Mouse (Mus musculus): Measurements from ENCODE around the gene Arl3. TPM values are rescaled to one million over a fixed set of nuclear protein-coding genes. Genes with fewer than 3 reads are reported as not detected.

The Arl3 gene
- polyA plus RNA-seq, 1 experiment from 2014 or later, result 25.4 TPM

GRCm38 (mm10) chr19:46558009-46558408, 15.0 kb downstream of the Arl3 start:
- no peak overlapping the region for H3K9ac ChIP-seq
- no peak for ATAC-seq (ENCODE audit: insufficient read depth)
- H3K4me2 ChIP-seq, result no peak overlapping the region
- 72% methylated on average over 8 of the region's 8 CpGs for WGBS (ENCODE audit: insufficient replicate concordance)
- no peaks in the 10 kb centered on the region for H3K27me3 ChIP-seq
- H3K4me3 ChIP-seq (replicated peaks), result no peak overlapping the region
- H3K36me3 ChIP-seq (replicated peaks), result 0 out of 2 replicates have a peak, but pooled peaks cover 2% of the 10 kb centered on the region
- H3K9me3 ChIP-seq (replicated peaks), result no peaks in the 10 kb centered on the region
- no peak overlapping the region for H3K27ac ChIP-seq (replicated peaks)
- H3K4me1 ChIP-seq (replicated peaks), result peaks cover 35% of the 10 kb centered on the region

GRCm38 (mm10) chr19:46553541-46553955, 19.4 kb downstream of the Arl3 start:
- peak overlapping the region; percentile 60 for H3K4me2 ChIP-seq
- peak; percentile 86 for ATAC-seq (ENCODE audit: insufficient read depth)
- peaks cover 17% of the 10 kb centered on the region for H3K36me3 ChIP-seq (replicated peaks)
- no peaks in the 10 kb centered on the region for H3K9me3 ChIP-seq (replicated peaks)
- peak overlapping the region; percentile 84 for H3K27ac ChIP-seq (replicated peaks)
- no peaks in the 10 kb centered on the region for H3K27me3 ChIP-seq
- WGBS (ENCODE audit: insufficient replicate concordance), result 9% methylated on average over 11 of the region's 11 CpGs
- peak overlapping the region; percentile 8; the same call in 1 of the 2 replicates for H3K4me3 ChIP-seq (replicated peaks)
- peak overlapping the region; percentile 53 for H3K9ac ChIP-seq
- peaks cover 32% of the 10 kb centered on the region for H3K4me1 ChIP-seq (replicated peaks)

DNA sequence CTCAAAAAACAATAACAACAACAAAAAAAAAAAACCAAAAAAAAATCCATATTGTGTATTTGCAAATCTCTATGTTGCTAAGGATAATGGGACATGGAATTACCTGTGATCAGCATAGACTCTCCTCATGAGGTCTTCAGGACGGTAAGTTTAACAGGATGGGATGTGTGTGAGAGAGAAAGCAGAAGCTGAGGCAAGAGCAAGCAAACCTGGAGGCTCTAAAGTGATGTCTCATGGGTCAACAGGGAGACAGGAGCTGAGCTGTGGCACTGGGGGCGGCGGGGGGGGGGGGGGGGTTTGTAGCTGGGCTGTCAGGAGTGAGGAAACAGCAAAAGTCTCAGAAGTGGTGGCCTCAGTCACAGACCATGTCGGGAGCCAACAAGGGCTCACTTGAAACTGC, 20.5 kb downstream of the Arl3 start:
- no peak overlapping the region for H3K4me3 ChIP-seq (replicated peaks)
- peaks cover 32% of the 10 kb centered on the region for H3K4me1 ChIP-seq (replicated peaks)
- no peaks in the 10 kb centered on the region for H3K27me3 ChIP-seq
- ATAC-seq (ENCODE audit: insufficient read depth), result no peak
- no peak overlapping the region for H3K27ac ChIP-seq (replicated peaks)
- 49% methylated on average over 3 of the region's 4 CpGs for WGBS (ENCODE audit: insufficient replicate concordance)
- H3K36me3 ChIP-seq (replicated peaks), result peaks cover 17% of the 10 kb centered on the region
- H3K9me3 ChIP-seq (replicated peaks), result no peaks in the 10 kb centered on the region
- no peak overlapping the region for H3K4me2 ChIP-seq
- H3K9ac ChIP-seq, result no peak overlapping the region

DNA sequence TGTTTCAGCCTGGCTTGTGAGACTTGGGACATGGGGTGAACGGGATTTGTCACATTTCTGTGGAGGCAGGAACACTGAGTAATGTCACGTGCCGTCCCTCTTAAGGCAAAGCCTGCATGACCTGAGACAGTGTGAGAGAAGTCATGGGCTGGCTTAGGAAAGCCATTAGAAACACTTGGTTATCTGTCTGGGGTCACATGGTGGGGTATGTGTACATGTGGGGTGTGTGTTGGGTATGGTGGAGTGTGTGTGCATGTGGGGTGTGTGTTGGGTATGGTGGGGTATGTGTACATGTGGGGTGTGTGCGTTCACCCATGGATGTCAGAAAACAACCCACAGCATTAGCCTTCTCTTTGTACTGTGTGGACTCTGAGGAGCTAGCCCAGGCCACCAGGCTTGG, 22.6 kb downstream of the Arl3 start:
- H3K4me1 ChIP-seq (replicated peaks), result peaks cover 31% of the 10 kb centered on the region
- WGBS (ENCODE audit: insufficient replicate concordance), result 76% methylated on average over 4 of the region's 4 CpGs
- H3K27ac ChIP-seq (replicated peaks), result no peak overlapping the region
- H3K36me3 ChIP-seq (replicated peaks), result peaks cover 14% of the 10 kb centered on the region
- H3K9me3 ChIP-seq (replicated peaks), result no peaks in the 10 kb centered on the region
- no peaks in the 10 kb centered on the region for H3K27me3 ChIP-seq
- no peak overlapping the region for H3K4me3 ChIP-seq (replicated peaks)
- ATAC-seq (ENCODE audit: insufficient read depth), result no peak
- no peak overlapping the region for H3K9ac ChIP-seq
- no peak overlapping the region for H3K4me2 ChIP-seq

DNA sequence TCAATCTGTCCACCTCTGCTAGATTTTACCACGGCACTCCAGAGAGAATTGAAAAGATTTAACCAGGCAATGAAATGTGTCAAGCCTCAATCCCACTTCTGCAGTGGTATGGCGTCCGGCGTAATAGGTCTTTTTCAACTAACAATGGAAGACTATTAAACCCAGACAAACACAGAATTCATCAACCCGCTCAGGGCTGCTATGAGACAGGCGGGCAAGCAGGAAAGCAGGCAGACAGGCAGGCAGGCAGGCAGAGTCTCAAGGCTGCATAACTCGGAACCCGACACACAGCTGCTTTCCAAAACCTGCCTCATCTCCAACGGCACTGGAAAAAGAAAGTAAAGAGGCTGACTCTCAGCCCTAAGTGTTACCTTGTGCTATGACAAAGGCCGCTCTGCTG, 24.9 kb downstream of the Arl3 start:
- Histone ChIP-seq H3K9me3 (replicated peaks) (no peaks in the 10 kb centered on the region), H3K27me3 (no peaks in the 10 kb centered on the region)
- 78% methylated on average over 10 of the region's 10 CpGs for WGBS (ENCODE audit: insufficient replicate concordance)

GRCm38 (mm10) chr19:46547565-46547964, 25.4 kb downstream of the Arl3 start:
- H3K9ac ChIP-seq, result no peak overlapping the region
- no peak for ATAC-seq (ENCODE audit: insufficient read depth)
- H3K36me3 ChIP-seq (replicated peaks), result peaks cover 14% of the 10 kb centered on the region
- H3K4me2 ChIP-seq, result no peak overlapping the region
- H3K27me3 ChIP-seq, result no peaks in the 10 kb centered on the region
- H3K4me3 ChIP-seq (replicated peaks), result no peak overlapping the region
- H3K4me1 ChIP-seq (replicated peaks), result peaks cover 7% of the 10 kb centered on the region; the same call in 1 of the 2 replicates
- no peaks in the 10 kb centered on the region for H3K9me3 ChIP-seq (replicated peaks)
- no peak overlapping the region for H3K27ac ChIP-seq (replicated peaks)
- 68% methylated on average over 6 of the region's 6 CpGs for WGBS (ENCODE audit: insufficient replicate concordance)

More for the DNA sequence above, 24.9 kb downstream of the Arl3 start:
- H3K27ac ChIP-seq (replicated peaks), result no peak overlapping the region
- ATAC-seq (ENCODE audit: insufficient read depth), result no peak
- no peak overlapping the region for H3K4me3 ChIP-seq (replicated peaks)
- H3K4me1 ChIP-seq (replicated peaks), result peaks cover 12% of the 10 kb centered on the region
- H3K4me2 ChIP-seq, result no peak overlapping the region
- H3K36me3 ChIP-seq (replicated peaks), result peaks cover 14% of the 10 kb centered on the region
- H3K9ac ChIP-seq, result no peak overlapping the region

GRCm38 (mm10) chr19:46542750-46543149, 30.2 kb downstream of the Arl3 start:
- Histone ChIP-seq H3K36me3 (replicated peaks) (0 out of 2 replicates have a peak, but pooled peaks cover 6% of the 10 kb centered on the region), H3K4me1 (replicated peaks) (peaks cover 15% of the 10 kb centered on the region; the same call in 1 of the 2 replicates), H3K9ac (no peak overlapping the region), H3K27me3 (no peaks in the 10 kb centered on the region), H3K9me3 (replicated peaks) (no peaks in the 10 kb centered on the region), H3K4me3 (replicated peaks) (no peak overlapping the region), H3K27ac (replicated peaks) (no peak overlapping the region), H3K4me2 (no peak overlapping the region)
- ATAC-seq (ENCODE audit: insufficient read depth), result no peak; the same call in 1 of the 2 replicates
- 70% methylated on average over 8 of the region's 8 CpGs for WGBS (ENCODE audit: insufficient replicate concordance)

DNA sequence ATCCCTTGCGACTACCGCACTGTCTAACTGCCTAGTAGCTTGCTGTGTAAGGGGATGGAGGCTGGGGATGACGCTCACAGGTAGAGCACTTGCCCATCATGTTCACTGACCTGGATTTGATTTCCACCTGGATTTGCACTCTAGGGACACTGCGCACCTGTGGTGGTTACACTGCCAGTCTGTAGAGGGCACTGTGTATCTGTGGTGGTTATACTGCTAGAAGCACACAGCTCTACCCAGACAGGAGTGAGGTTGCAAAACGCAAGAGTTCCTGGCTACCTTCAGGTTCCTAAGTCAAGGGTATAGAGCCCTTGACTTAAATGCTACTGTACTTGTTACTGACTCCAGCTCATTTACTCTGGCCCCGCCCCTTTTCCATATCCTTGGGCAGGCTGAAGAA, 34.8 kb downstream of the Arl3 start:
- H3K4me1 ChIP-seq (replicated peaks), result peaks cover 19% of the 10 kb centered on the region
- WGBS (ENCODE audit: insufficient replicate concordance), result 75% methylated on average over 6 of the region's 6 CpGs
- H3K4me2 ChIP-seq, result no peak overlapping the region
- no peaks in the 10 kb centered on the region for H3K27me3 ChIP-seq
- no peak; the same call in 1 of the 2 replicates for ATAC-seq (ENCODE audit: insufficient read depth)
- H3K4me3 ChIP-seq (replicated peaks), result no peak overlapping the region
- H3K9me3 ChIP-seq (replicated peaks), result no peaks in the 10 kb centered on the region
- no peak overlapping the region for H3K27ac ChIP-seq (replicated peaks)
- H3K36me3 ChIP-seq (replicated peaks), result 0 out of 2 replicates have a peak, but pooled peaks cover 6% of the 10 kb centered on the region
- no peak overlapping the region for H3K9ac ChIP-seq

DNA sequence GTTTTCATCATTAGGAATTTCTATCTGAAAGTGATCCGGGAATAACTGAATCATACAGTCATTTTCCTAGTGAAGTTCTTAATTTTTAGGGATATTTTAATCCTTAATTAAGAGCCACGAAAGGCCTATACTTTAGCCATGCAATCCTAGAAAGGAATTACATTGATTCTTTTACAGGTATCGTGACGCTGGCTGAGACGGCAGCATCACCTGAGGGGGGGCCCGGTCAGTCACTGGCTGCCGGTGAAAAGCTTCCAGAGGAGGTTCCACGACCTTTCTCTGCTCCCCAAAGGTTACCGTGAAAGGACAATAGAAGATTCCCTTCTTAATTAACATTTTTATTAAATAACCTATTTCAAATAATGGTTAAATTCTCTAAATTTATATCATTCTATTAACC, 35.6 kb downstream of the Arl3 start:
- WGBS (ENCODE audit: insufficient replicate concordance), result 81% methylated on average over 9 of the region's 9 CpGs
- no peaks in the 10 kb centered on the region for H3K9me3 ChIP-seq (replicated peaks)
- no peak overlapping the region for H3K4me2 ChIP-seq
- no peaks in the 10 kb centered on the region for H3K27me3 ChIP-seq
- no peak overlapping the region for H3K9ac ChIP-seq
- H3K4me3 ChIP-seq (replicated peaks), result no peak overlapping the region
- no peak overlapping the region for H3K27ac ChIP-seq (replicated peaks)
- ATAC-seq (ENCODE audit: insufficient read depth), result no peak
- 0 out of 2 replicates have a peak, but pooled peaks cover 6% of the 10 kb centered on the region for H3K36me3 ChIP-seq (replicated peaks)
- peaks cover 28% of the 10 kb centered on the region for H3K4me1 ChIP-seq (replicated peaks)

- Histone ChIP-seq H3K36me3 (replicated peaks) (no peaks in the 10 kb centered on the region), H3K9me3 (replicated peaks) (no peaks in the 10 kb centered on the region), H3K27ac (replicated peaks) (no peak overlapping the region), H3K4me1 (replicated peaks) (peaks cover 45% of the 10 kb centered on the region), H3K9ac (no peak overlapping the region), H3K4me2 (no peak overlapping the region), H3K27me3 (peaks cover 10% of the 10 kb centered on the region), H3K4me3 (replicated peaks) (no peak overlapping the region)
- ATAC-seq (ENCODE audit: insufficient read depth), result no peak
- WGBS (ENCODE audit: insufficient replicate concordance), result 52% methylated on average over 6 of the region's 6 CpGs
Measured at GRCm38 (mm10) chr19:46534542-46535098, 38.4 kb downstream of the Arl3 start.

- H3K36me3 ChIP-seq (replicated peaks), result no peaks in the 10 kb centered on the region
- no peaks in the 10 kb centered on the region for H3K9me3 ChIP-seq (replicated peaks)
- ATAC-seq (ENCODE audit: insufficient read depth), result no peak
- H3K27me3 ChIP-seq, result peaks cover 20% of the 10 kb centered on the region
- H3K4me2 ChIP-seq, result no peak overlapping the region
- H3K4me1 ChIP-seq (replicated peaks), result peaks cover 56% of the 10 kb centered on the region
- no peak overlapping the region for H3K9ac ChIP-seq
- no peak overlapping the region for H3K27ac ChIP-seq (replicated peaks)
- no peak overlapping the region for H3K4me3 ChIP-seq (replicated peaks)
- 66% methylated on average over 5 of the region's 5 CpGs for WGBS (ENCODE audit: insufficient replicate concordance)
Measured at GRCm38 (mm10) chr19:46533525-46533924, 39.5 kb downstream of the Arl3 start.

DNA sequence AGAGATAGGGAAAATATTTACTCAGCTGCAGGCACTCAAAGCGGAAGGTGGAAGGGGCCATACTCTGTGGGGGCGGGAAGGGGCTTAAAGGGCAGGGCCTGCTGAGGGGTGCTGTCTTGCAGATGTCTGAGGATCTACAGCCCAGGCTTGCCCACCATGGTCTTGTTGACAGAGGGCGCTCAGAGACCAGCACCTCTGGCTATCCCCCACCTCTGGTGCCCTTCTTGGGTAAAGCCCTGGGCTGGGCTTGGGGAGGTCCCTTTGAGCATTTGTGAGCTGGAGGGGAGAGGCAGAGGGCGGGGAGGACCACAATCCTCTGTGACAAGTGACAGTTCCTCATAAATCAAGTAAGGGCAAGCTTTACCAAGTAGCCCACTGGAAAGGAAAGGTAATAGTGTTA, 39.9 kb downstream of the Arl3 start:
- no peaks in the 10 kb centered on the region for H3K36me3 ChIP-seq (replicated peaks)
- no peak overlapping the region for H3K9ac ChIP-seq
- 47% methylated on average over 4 of the region's 4 CpGs for WGBS (ENCODE audit: insufficient replicate concordance)
- 0 out of 2 replicates have a peak overlapping the region, but pooled peaks have one; percentile 14 for H3K27ac ChIP-seq (replicated peaks)
- no peak overlapping the region for H3K4me2 ChIP-seq
- H3K27me3 ChIP-seq, result peaks cover 23% of the 10 kb centered on the region
- no peak for ATAC-seq (ENCODE audit: insufficient read depth)
- H3K4me3 ChIP-seq (replicated peaks), result no peak overlapping the region
- no peaks in the 10 kb centered on the region for H3K9me3 ChIP-seq (replicated peaks)
- H3K4me1 ChIP-seq (replicated peaks), result peaks cover 60% of the 10 kb centered on the region
